Mouse (Mus musculus): ENCODE measurements at regions not wholly inside any gene's neighbourhood (a gene's known extent, or its start where the extent isn't known, plus 50 kb on each side); places are given as distances from the start of the nearest gene placed in this dataset.

- H3K79me2 ChIP-seq (ENCODE audit: control insufficient read depth, insufficient read depth, low read length, poor library complexity), result no peaks in the 10 kb centered on the region
- H3K9me3 ChIP-seq (replicated peaks; ENCODE audit: insufficient read depth, low read length), result no peaks in the 10 kb centered on the region
- H3K36me3 ChIP-seq (ENCODE audit: control insufficient read depth in 1 of 2, insufficient read depth in 2 of 2, low read length in 2 of 2), result no peaks in the 10 kb centered on the region
- no peak overlapping the region for H3K27ac ChIP-seq (ENCODE audit: control insufficient read depth, low read depth, low read length)
- H3K9ac ChIP-seq (ENCODE audit: control insufficient read depth, low read depth, low read length, poor library complexity, severe bottlenecking), result no peak overlapping the region
- H3K4me1 ChIP-seq (ENCODE audit: control insufficient read depth in 1 of 2, insufficient read depth in 2 of 2, low read length in 2 of 2), result no peaks in the 10 kb centered on the region
- no peaks in the 10 kb centered on the region; a peak in 2 of 4 replicates for H3K27me3 ChIP-seq (ENCODE audit: control insufficient read depth in 1 of 2, insufficient read depth in 2 of 2, low read length in 2 of 2)
- H3K4me3 ChIP-seq (ENCODE audit: control insufficient read depth in 1 of 2, insufficient read depth in 1 of 2, low read depth in 2 of 2, low read length in 2 of 2), result no peak overlapping the region
- peak; percentile 51 for DNase-seq (ENCODE audit: low read depth, low spot score)
- TF ChIP-seq EP300 (IDR thresholded peaks at IDR 0.05; ENCODE audit: low read depth in 1 of 2, low read length in 2 of 2) (no peak), CTCF (IDR thresholded peaks at IDR 0.05 in 2 of 3, conservative IDR thresholded peaks at IDR 0.05 in 1 of 3; ENCODE audit: control insufficient read depth in 1 of 3, insufficient read depth in 1 of 3, low read depth in 2 of 3, low read length in 3 of 3, poor library complexity in 1 of 3, severe bottlenecking in 1 of 3) (peak; percentile 72 to 84 (median 81)), RAD21 (IDR thresholded peaks at IDR 0.05; ENCODE audit: low read depth, low read length) (peak; percentile 80), ZC3H11A (IDR thresholded peaks at IDR 0.05; ENCODE audit: low read depth, low read length) (peak; percentile 73), SMC3 (IDR thresholded peaks at IDR 0.05; ENCODE audit: low read depth, low read length) (peak; percentile 80)
Observed at GRCm38 (mm10) chr6:121532926-121533325, 59.4 kb upstream of the Iqsec3 start.

DNA sequence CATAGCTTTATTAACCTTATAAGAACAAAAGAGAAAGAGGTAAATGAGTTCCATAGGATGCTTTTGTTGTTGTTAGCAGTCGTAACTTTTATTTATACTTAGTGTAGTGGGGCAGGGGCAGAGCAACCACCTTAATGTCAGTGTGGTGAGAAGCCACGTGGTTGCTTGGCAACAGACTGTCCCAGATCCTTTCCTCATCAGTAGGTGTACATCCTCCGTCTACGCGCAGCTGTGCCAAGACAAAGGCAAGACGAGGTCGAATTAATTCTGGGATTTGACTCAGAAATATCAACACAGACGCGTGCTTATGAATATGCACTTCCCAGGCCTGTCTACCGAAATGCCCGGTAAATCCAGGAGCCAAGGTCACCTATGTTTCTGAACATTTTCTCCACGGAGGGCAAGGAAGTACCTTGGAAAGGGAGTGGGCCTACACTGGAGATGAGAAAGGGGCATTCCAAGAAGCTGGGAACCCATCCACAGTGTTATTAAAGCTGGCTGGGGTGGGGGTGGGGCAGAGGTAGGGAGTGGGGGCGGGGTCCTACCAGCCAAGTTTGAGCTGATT lies 58.4 kb upstream of the Iqsec3 start:
- TF ChIP-seq SIN3A (IDR thresholded peaks at IDR 0.05; ENCODE audit: low read length) (no peak), ZNF384 (IDR thresholded peaks at IDR 0.05; ENCODE audit: low read depth, low read length) (no peak), ZC3H11A (IDR thresholded peaks at IDR 0.05; ENCODE audit: low read depth, low read length) (no peak), MEF2A (IDR thresholded peaks at IDR 0.05; ENCODE audit: extremely low read depth, insufficient replicate concordance, low read depth, low read length, poor library complexity, severe bottlenecking) (no peak), RAD21 (IDR thresholded peaks at IDR 0.05; ENCODE audit: low read depth, low read length) (no peak), NELFE (IDR thresholded peaks at IDR 0.05; ENCODE audit: low read depth, low read length) (no peak), GABPA (IDR thresholded peaks at IDR 0.05; ENCODE audit: low read depth, low read length) (no peak), NRF1 (IDR thresholded peaks at IDR 0.05; ENCODE audit: insufficient read depth, low read depth, low read length, poor library complexity, severe bottlenecking) (no peak), ZMIZ1 (IDR thresholded peaks at IDR 0.05; ENCODE audit: low read depth, low read length) (no peak), EP300 (IDR thresholded peaks at IDR 0.05; ENCODE audit: low read depth in 1 of 2, low read length in 2 of 2) (no peak), RCOR1 (IDR thresholded peaks at IDR 0.05; ENCODE audit: low read depth, low read length) (no peak), MYC (IDR thresholded peaks at IDR 0.05; ENCODE audit: low read depth, low read length) (no peak), MYB (IDR thresholded peaks at IDR 0.05; ENCODE audit: low read depth, low read length) (no peak), USF2 (IDR thresholded peaks at IDR 0.05; ENCODE audit: borderline replicate concordance in 1 of 2, insufficient read depth in 1 of 2, low read depth in 1 of 2, low read length in 2 of 2) (no peak), E2F4 (IDR thresholded peaks at IDR 0.05; ENCODE audit: borderline replicate concordance, low read depth, low read length) (no peak), HCFC1 (IDR thresholded peaks at IDR 0.05; ENCODE audit: low read depth, low read length) (no peak), GATA1 (IDR thresholded peaks at IDR 0.05; ENCODE audit: low read depth, low read length) (no peak), POLR2AphosphoS2 (IDR thresholded peaks at IDR 0.05; ENCODE audit: low read length) (no peak), ZKSCAN1 (IDR thresholded peaks at IDR 0.05; ENCODE audit: low read depth, low read length) (no peak)
- H3K4me3 ChIP-seq (ENCODE audit: control insufficient read depth in 1 of 2, insufficient read depth in 1 of 2, low read depth in 2 of 2, low read length in 2 of 2), result no peak overlapping the region
- no peaks in the 10 kb centered on the region for H3K79me2 ChIP-seq (ENCODE audit: control insufficient read depth, insufficient read depth, low read length, poor library complexity)
- H3K4me1 ChIP-seq (ENCODE audit: control insufficient read depth in 1 of 2, insufficient read depth in 2 of 2, low read length in 2 of 2), result no peaks in the 10 kb centered on the region
- no peak overlapping the region for H3K9ac ChIP-seq (ENCODE audit: control insufficient read depth, low read depth, low read length, poor library complexity, severe bottlenecking)
- no peaks in the 10 kb centered on the region for H3K9me3 ChIP-seq (replicated peaks; ENCODE audit: insufficient read depth, low read length)
- DNase-seq (ENCODE audit: low read depth, low spot score), result no peak
- no peaks in the 10 kb centered on the region for H3K36me3 ChIP-seq (ENCODE audit: control insufficient read depth in 1 of 2, insufficient read depth in 2 of 2, low read length in 2 of 2)
- H3K27me3 ChIP-seq (ENCODE audit: control insufficient read depth in 1 of 2, insufficient read depth in 2 of 2, low read length in 2 of 2), result no peaks in the 10 kb centered on the region; a peak in 2 of 4 replicates
- no peak overlapping the region for H3K27ac ChIP-seq (ENCODE audit: control insufficient read depth, low read depth, low read length)

All from MEL (cell line).